Mouse (Mus musculus) embryonic facial prominence, embryonic 14.5 days (tissue): ENCODE measurements around the gene Olfr557. TPM values are rescaled to one million over a fixed set of nuclear protein-coding genes. Genes with fewer than 3 reads are reported as not detected.
A peak's percentile ranks its signal among the peaks of the same experiment; 100 is the strongest.

Source experiments
- ATAC-seq: fragments of 200-750 bp; cut with Nextera tagmentation; 2 replicates; pipeline ENCODE4 v1.8.0; 2017; ENCODE audit warnings: low read depth, moderate number of reproducible peaks, moderate TSS enrichment
- DNase-seq: peaks from one replicate; pipeline ENCODE4 v3.0.0-alpha.2; 2015; ENCODE audit warnings: low spot score
- H3K27ac ChIP-seq: fragments of 300-500 bp; sonication (generic); replicated peaks from 2 replicates; pipeline ENCODE4 v1.5.1; 2014; ENCODE audit warnings: low read depth, mild to moderate bottlenecking, low read length, moderate library complexity
- H3K27me3 ChIP-seq: fragments of 300-500 bp; sonication (generic); replicated peaks from 2 replicates; pipeline ENCODE4 v1.6.1; 2014; ENCODE audit warnings: low read length; ENCODE audit not compliant: control insufficient read depth, insufficient read depth
- H3K36me3 ChIP-seq: fragments of 300-500 bp; sonication (generic); 2 replicates; pipeline ENCODE4 v1.6.1; 2014; ENCODE audit warnings: low read length, mixed read lengths; ENCODE audit not compliant: control insufficient read depth, insufficient read depth
- H3K4me1 ChIP-seq: fragments of 300-500 bp; sonication (generic); 2 replicates; pipeline ENCODE4 v1.6.1; 2014; ENCODE audit warnings: antibody characterized with exemption, low read length; ENCODE audit not compliant: control insufficient read depth, insufficient read depth
- H3K4me2 ChIP-seq: fragments of 300-500 bp; sonication (generic); 2 replicates; pipeline ENCODE4 v1.6.1; 2014; ENCODE audit warnings: low read depth, mild to moderate bottlenecking, low read length, moderate library complexity, mixed read lengths
- H3K4me3 ChIP-seq: fragments of 300-500 bp; sonication (generic); 2 replicates; pipeline ENCODE4 v1.5.1; 2014; ENCODE audit warnings: low read depth, mild to moderate bottlenecking, low read length
- H3K9ac ChIP-seq: fragments of 300-500 bp; sonication (generic); 2 replicates; pipeline ENCODE4 v1.6.1; 2014; ENCODE audit warnings: low read depth, mild to moderate bottlenecking, low read length, moderate library complexity, mixed read lengths
- H3K9me3 ChIP-seq: fragments of 300-500 bp; sonication (generic); 2 replicates; pipeline ENCODE4 v1.6.1; 2016; ENCODE audit warnings: low read length; ENCODE audit not compliant: control insufficient read depth
- WGBS: fragments of 180-500 bp; shearing (Covaris S2); extraction: QIAGEN DNeasy Blood & Tissue Kit; methylation state at CpG from one replicate; pipeline ENCODE4 v1.1.7; 2014; 5-methylcytosine and 5-hydroxymethylcytosine counted together
- polyA plus RNA-seq: library from polyadenylated mRNA; unstranded; fragments of >200 nt; fragmentation: Nextera tagmentation; extraction: Ambion mirVana; gene quantifications from 2 replicates; pipeline ENCODE4 v1.2.1, GENCODE M21; 2014

Olfr557 gene
- polyA plus RNA-seq, 1 experiment from 2014 or later = 0.10 TPM

DNA sequence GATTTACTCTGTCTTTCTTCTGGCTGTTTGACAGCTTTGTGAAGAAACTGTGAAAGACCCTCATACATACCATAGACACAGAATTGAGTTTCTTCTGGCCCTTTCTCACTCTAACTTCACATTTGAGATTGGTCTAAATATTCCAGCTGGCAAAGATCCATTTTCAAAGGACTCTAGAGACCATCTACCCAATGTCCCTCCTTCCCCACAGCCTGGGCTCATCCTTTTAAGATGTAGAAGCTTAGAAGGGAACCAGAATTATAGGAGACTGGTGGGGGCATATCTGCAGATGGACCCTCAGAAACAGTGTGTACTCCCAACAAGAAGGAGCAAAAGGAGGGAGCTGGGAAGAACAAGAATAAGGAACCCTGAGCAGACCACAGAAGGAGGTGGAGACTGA, 6.2 kb downstream of the Olfr557 start, which contains the start of gene Olfr558:
Gene Olfr558 (plus strand): TSS at position 301 of the 400 bp plus-strand sequence.
- no peak within 1 kb of the TSS for H3K4me2 ChIP-seq
- no peaks in the 10 kb centered on the region for H3K27me3 ChIP-seq
- H3K4me3 ChIP-seq = no peak within 1 kb of the TSS
- H3K36me3 ChIP-seq = no peaks in the 10 kb centered on the region
- no peak within 1 kb of the TSS for H3K9ac ChIP-seq
- no peaks in the 10 kb centered on the region for H3K9me3 ChIP-seq
- no peaks in the 10 kb centered on the region for H3K4me1 ChIP-seq
- no peak for DNase-seq
- ATAC-seq = no peak
- H3K27ac ChIP-seq = no peak within 1 kb of the TSS

- no peak for ATAC-seq
- WGBS = 23% methylated on average over 1 of the region's 1 CpGs
Observed at GRCm38 (mm10) chr7:102718970-102719369, 23.3 kb downstream of the Olfr557 start, which contains the start of gene Olfr33. Gene Olfr33 (minus strand): TSS chr7:102719070.

DNA sequence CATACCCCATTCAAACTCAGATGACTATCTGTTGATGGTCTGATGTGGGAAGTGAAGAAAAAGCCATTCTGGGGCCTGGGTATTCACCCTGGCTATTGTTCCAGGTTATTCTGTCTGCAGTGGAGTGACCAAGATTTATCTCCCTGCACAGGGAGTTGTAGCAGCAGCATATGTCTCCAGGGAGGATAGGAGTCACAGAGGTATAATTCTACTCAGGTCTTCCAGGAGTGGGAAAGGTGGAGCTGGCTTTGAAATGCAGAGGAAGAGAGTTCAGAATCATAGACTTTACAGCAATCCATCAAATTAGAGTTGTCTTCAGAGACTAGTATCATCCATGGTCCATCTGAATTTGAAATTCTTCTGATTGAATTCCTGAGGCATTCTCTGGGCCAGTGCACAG, 31.7 kb downstream of the Olfr557 start, which contains the start of gene Olfr559:
Gene Olfr559 (minus strand): TSS at position 101 of the 400 bp plus-strand sequence.
- ATAC-seq = no peak
- Histone ChIP-seq H3K9ac (no peak within 1 kb of the TSS), H3K36me3 (no peaks in the 10 kb centered on the region), H3K4me3 (no peak within 1 kb of the TSS), H3K27ac (no peak within 1 kb of the TSS), H3K4me1 (no peaks in the 10 kb centered on the region), H3K9me3 (no peaks in the 10 kb centered on the region), H3K4me2 (no peak within 1 kb of the TSS), H3K27me3 (no peaks in the 10 kb centered on the region)
- DNase-seq = no peak

More at GRCm38 (mm10) chr7:102718970-102719369, 23.3 kb downstream of the Olfr557 start, which contains the start of gene Olfr33:
- Histone ChIP-seq H3K9me3 (no peaks in the 10 kb centered on the region), H3K36me3 (no peaks in the 10 kb centered on the region), H3K27me3 (no peaks in the 10 kb centered on the region), H3K9ac (no peak within 1 kb of the TSS), H3K4me2 (no peak within 1 kb of the TSS), H3K4me3 (no peak within 1 kb of the TSS), H3K4me1 (no peaks in the 10 kb centered on the region), H3K27ac (no peak within 1 kb of the TSS)
- no peak for DNase-seq

DNA sequence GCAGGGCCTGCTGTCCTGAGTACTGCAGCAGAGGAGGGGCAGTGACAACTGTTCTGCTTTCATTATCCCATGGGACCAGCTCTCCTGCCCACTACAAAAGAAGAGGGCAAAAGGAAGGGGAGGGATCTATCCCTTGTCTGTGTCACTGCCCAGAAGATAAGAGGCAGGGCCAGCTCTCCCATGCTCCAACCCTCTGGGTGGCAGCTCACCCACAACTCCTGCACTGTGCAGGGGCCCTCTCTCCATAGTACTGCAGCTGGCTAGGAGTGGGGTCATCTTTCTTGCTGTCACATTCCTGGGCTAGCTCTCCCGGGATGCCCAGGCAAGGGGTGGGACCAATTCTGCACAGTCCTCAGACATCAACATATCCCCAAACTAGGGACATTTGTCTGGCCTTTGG, 38.1 kb downstream of the Olfr557 start:
- no peak overlapping the region for H3K4me2 ChIP-seq
- H3K36me3 ChIP-seq = no peaks in the 10 kb centered on the region
- no peak overlapping the region for H3K27ac ChIP-seq
- no peaks in the 10 kb centered on the region for H3K9me3 ChIP-seq
- no peaks in the 10 kb centered on the region for H3K27me3 ChIP-seq
- ATAC-seq (no peak), DNase-seq (no peak)
- WGBS = 42% methylated on average over 1 of the region's 1 CpGs
- H3K4me3 ChIP-seq = no peak overlapping the region
- no peak overlapping the region for H3K9ac ChIP-seq
- no peaks in the 10 kb centered on the region for H3K4me1 ChIP-seq

GRCm38 (mm10) chr7:102737705-102738104, 42.0 kb downstream of the Olfr557 start:
- H3K9me3 ChIP-seq = no peaks in the 10 kb centered on the region
- WGBS = 47% methylated on average over 2 of the region's 2 CpGs

More at GRCm38 (mm10) chr7:102737705-102738104, 42.0 kb downstream of the Olfr557 start:
- Histone ChIP-seq H3K9ac (no peak overlapping the region), H3K4me1 (no peaks in the 10 kb centered on the region), H3K27me3 (no peaks in the 10 kb centered on the region), H3K4me3 (no peak overlapping the region), H3K36me3 (no peaks in the 10 kb centered on the region), H3K27ac (no peak overlapping the region), H3K4me2 (no peak overlapping the region)
- ATAC-seq (no peak), DNase-seq (peak; percentile 3)

Other genes with a start within 250 kb of the Olfr557 start
- 0.31 and 0.97 TPM in 2 replicates for gene Olfr543, start 214.2 kb upstream of the Olfr557 start, polyA plus RNA-seq
- 0.10 and 0.14 TPM in 2 replicates for gene Olfr544, start 207.6 kb upstream of the Olfr557 start, polyA plus RNA-seq
- not detected in 2 replicates for gene Olfr545, start 196.3 kb upstream of the Olfr557 start, polyA plus RNA-seq
- not detected in 2 replicates for gene Olfr547, start 161.2 kb upstream of the Olfr557 start, polyA plus RNA-seq
- gene Olfr548-ps1, start 155.0 kb upstream of the Olfr557 start, polyA plus RNA-seq = not detected in 2 replicates
- gene Olfr549, start 146.0 kb upstream of the Olfr557 start, polyA plus RNA-seq = not detected in 2 replicates
- gene Trim21, start 130.4 kb upstream of the Olfr557 start, polyA plus RNA-seq = 0.58 and 1.1 TPM in 2 replicates
- 0.33 and 0.71 TPM in 2 replicates for gene Olfr550, start 124.5 kb upstream of the Olfr557 start, polyA plus RNA-seq
- gene Olfr551, start 104.0 kb upstream of the Olfr557 start, polyA plus RNA-seq = 0.03 TPM in 1 of 2 replicates, not detected in the other
- 0.14 TPM in 1 of 2 replicates, not detected in the other for gene Olfr552, start 98.1 kb upstream of the Olfr557 start, polyA plus RNA-seq
- 0.08 TPM in 1 of 2 replicates, not detected in the other for gene Olfr553, start 77.7 kb upstream of the Olfr557 start, polyA plus RNA-seq
- gene Olfr554, start 57.5 kb upstream of the Olfr557 start, polyA plus RNA-seq = not detected in 2 replicates
- gene Olfr555, start 37.1 kb upstream of the Olfr557 start, polyA plus RNA-seq = not detected in 2 replicates
- gene Olfr556, start 31.0 kb upstream of the Olfr557 start, polyA plus RNA-seq = not detected in 2 replicates
- gene Trim68, start 8.6 kb upstream of the Olfr557 start, polyA plus RNA-seq = 12.6 and 15.4 TPM in 2 replicates
- gene Olfr558, start 6.3 kb downstream of the Olfr557 start, polyA plus RNA-seq = 0.75 and 1.4 TPM in 2 replicates
- not detected in 2 replicates for gene Olfr33, start 23.2 kb downstream of the Olfr557 start, polyA plus RNA-seq
- not detected in 2 replicates for gene Olfr559, start 31.6 kb downstream of the Olfr557 start, polyA plus RNA-seq
- not detected in 2 replicates for gene Olfr560, start 63.5 kb downstream of the Olfr557 start, polyA plus RNA-seq
- gene Olfr78, start 63.6 kb downstream of the Olfr557 start, polyA plus RNA-seq = 1.0 and 1.5 TPM in 2 replicates
- gene Olfr561, start 75.3 kb downstream of the Olfr557 start, polyA plus RNA-seq = 0.11 TPM in 1 of 2 replicates, not detected in the other
- not detected in 2 replicates for gene Olfr564, start 107.6 kb downstream of the Olfr557 start, polyA plus RNA-seq
- 0.14 TPM in 1 of 2 replicates, not detected in the other for gene Olfr566, start 162.9 kb downstream of the Olfr557 start, polyA plus RNA-seq
- not detected in 2 replicates for gene Olfr568, start 181.2 kb downstream of the Olfr557 start, polyA plus RNA-seq
- gene Olfr569, start 195.0 kb downstream of the Olfr557 start, polyA plus RNA-seq = not detected in 2 replicates
- gene Olfr570, start 198.7 kb downstream of the Olfr557 start, polyA plus RNA-seq = not detected in 2 replicates
- 0.06 and 0.08 TPM in 2 replicates for gene Olfr571, start 221.6 kb downstream of the Olfr557 start, polyA plus RNA-seq
- not detected in 2 replicates for gene Olfr572, start 228.5 kb downstream of the Olfr557 start, polyA plus RNA-seq
- gene Olfr573-ps1, start 246.7 kb downstream of the Olfr557 start, polyA plus RNA-seq = not detected in 2 replicates